Mouse (Mus musculus) brain, embryonic 14.5 days (tissue): ENCODE measurements at regions not wholly inside any gene's neighbourhood (a gene's known extent, or its start where the extent isn't known, plus 50 kb on each side); places are given as distances from the start of the nearest gene placed in this dataset.

Source experiments
- CTCF ChIP-seq: fragments of 200-500 bp; IDR thresholded peaks from 2 replicates; pipeline ENCODE4 v1.5.1; 2012; ENCODE audit warnings: inconsistent platforms, mild to moderate bottlenecking, moderate library complexity, borderline replicate concordance; ENCODE audit not compliant: insufficient read depth, insufficient read length; ENCODE audit errors: extremely low read depth
- POLR2A ChIP-seq: fragments of 200-500 bp; IDR thresholded peaks from 2 replicates; pipeline ENCODE4 v1.6.1; 2012; ENCODE audit warnings: mild to moderate bottlenecking, inconsistent platforms, borderline replicate concordance; ENCODE audit not compliant: poor library complexity, insufficient read depth, insufficient read length, severe bottlenecking; ENCODE audit errors: extremely low read depth

DNA sequence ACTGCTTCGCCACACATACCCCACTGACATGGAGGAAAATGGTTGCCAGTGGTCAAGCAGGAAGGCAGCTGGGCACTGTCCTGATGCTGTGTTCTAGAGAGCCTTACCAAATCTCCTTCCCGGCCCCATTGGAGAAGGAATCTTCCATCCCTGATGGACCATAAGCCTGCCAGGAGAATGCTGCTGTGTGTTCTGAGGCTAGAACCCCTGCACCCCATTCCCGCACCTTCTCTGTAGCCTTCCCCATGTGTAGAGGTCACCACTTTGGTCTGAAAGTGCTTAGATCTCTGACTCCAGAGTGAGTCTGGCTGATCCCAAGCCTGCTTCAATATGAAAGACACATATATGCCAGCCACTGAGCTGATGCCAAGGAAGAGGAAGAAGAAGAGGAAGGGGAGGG lies 74.1 kb upstream of the Pmepa1 start:
- TF ChIP-seq CTCF (no peak), POLR2A (no peak)
